Comparison of ENCODE assay signal across 11 mouse cellular contexts in the genomic region with DNA sequence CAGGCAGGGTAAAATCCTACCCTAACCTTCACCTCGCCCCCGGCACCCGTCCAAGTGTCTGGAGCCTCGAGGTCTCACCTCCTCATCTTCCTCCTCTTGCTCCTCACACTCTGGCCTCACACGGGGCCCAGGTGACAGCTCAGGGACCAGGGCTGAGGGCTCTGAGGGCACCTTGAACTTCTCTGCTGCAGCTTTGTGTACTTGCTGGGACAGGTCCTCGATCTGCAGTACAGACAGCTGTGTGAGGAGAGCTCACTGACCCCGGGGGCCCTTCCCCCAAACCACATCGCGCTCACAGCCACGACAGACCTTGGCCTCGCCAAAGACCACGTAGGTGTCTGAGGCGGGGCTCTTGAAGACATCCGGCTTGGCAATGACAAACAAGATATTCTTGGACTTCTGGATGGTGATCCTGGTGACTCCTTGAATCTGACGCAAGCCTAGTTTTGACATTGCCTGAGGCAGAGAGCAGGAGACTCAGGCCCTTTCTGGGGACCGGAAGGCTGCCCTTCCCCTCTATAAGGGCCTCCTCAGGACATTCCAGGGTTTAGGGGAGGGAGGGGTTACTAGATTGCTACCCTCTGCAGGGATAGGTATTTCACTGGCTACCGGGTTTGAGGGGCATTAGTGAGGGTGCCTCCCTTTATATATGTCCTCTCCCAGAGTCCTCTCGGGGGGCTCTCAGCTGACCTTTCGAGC. TPM values are rescaled to one million over a fixed set of nuclear protein-coding genes. Genes with fewer than 3 reads are reported as not detected.
DNase-seq lines count a peak whose midpoint lies in the region; ATAC-seq and TF ChIP-seq lines count a peak whose summit lies in the region.
"Had no signal": no experiment of that assay in that cellular context is flagged by ENCODE, and none has a peak within 500 bp of the region (broad histone marks: within the 10 kb centered on the region; RNA-seq: fewer than 3 reads in every experiment).

No protein-coding gene starts in this region.

- no peak overlapping the region for H3K27ac ChIP-seq in heart, embryonic 13.5 days (replicated peaks)
- peak overlapping the region; percentile 40; the same call in 1 of the 2 replicates for H3K27ac ChIP-seq in cortical plate, adult 2 months (ENCODE audit: insufficient read depth, low read length)
- H3K27ac ChIP-seq in forebrain, embryonic 16.5 days (ENCODE audit: low read length): no peak overlapping the region
- peak overlapping the region; percentile 76 for H3K27ac ChIP-seq in midbrain, embryonic 10.5 days (replicated peaks)
- no peak overlapping the region for H3K27ac ChIP-seq in kidney, adult 2 months (ENCODE audit: insufficient read depth, low read depth, low read length)

- TF ChIP-seq POLR2A in cortical plate, adult 2 months (IDR thresholded peaks at IDR 0.05; ENCODE audit: extremely low read depth, insufficient read depth, low read length): peak; percentile 20; the same call in 1 of the 2 replicates
- no peak for TF ChIP-seq POLR2A in kidney, adult 2 months (IDR thresholded peaks at IDR 0.05; ENCODE audit: low read depth, low read length)

- ATAC-seq in heart, embryonic 13.5 days (ENCODE audit: extremely low read depth, insufficient number of reproducible peaks, low FRiP score, low TSS enrichment): no peak
- ATAC-seq in forebrain, embryonic 16.5 days: no peak

- H3K9ac ChIP-seq in heart, embryonic 13.5 days: peak overlapping the region; percentile 30; the same call in 1 of the 2 replicates
- peak overlapping the region; percentile 58 for H3K9ac ChIP-seq in forebrain, embryonic 16.5 days (replicated peaks; ENCODE audit: low read depth, low read length)

- peaks cover 49% of the 10 kb centered on the region for H3K27me3 ChIP-seq in heart, embryonic 13.5 days (replicated peaks)
- H3K27me3 ChIP-seq in forebrain, embryonic 16.5 days (replicated peaks; ENCODE audit: control insufficient read depth, insufficient read depth, low read length): no peaks in the 10 kb centered on the region
- H3K27me3 ChIP-seq in midbrain, embryonic 10.5 days (ENCODE audit: low read depth, poor library complexity, severe bottlenecking): peaks cover 4% of the 10 kb centered on the region
- no peaks in the 10 kb centered on the region for H3K27me3 ChIP-seq in kidney, adult 2 months (replicated peaks; ENCODE audit: control insufficient read depth, insufficient read depth, low read length)

- WGBS in heart, embryonic 13.5 days: 49% methylated on average over 19 of the region's 19 CpGs
- 61% methylated on average over 19 of the region's 19 CpGs for WGBS in forebrain, embryonic 16.5 days
- WGBS in midbrain, embryonic 10.5 days: 55% methylated on average over 19 of the region's 19 CpGs
- 68% methylated on average over 19 of the region's 19 CpGs for WGBS in kidney, adult 2 months

- H3K9me3 ChIP-seq in heart, embryonic 13.5 days: no peaks in the 10 kb centered on the region
- H3K9me3 ChIP-seq in forebrain, embryonic 16.5 days (ENCODE audit: control insufficient read depth, low read length): no peaks in the 10 kb centered on the region
- H3K9me3 ChIP-seq in midbrain, embryonic 10.5 days (replicated peaks): no peaks in the 10 kb centered on the region

- no peak for TF ChIP-seq CTCF in cortical plate, adult 2 months (IDR thresholded peaks at IDR 0.05; ENCODE audit: extremely low read depth, insufficient read depth, low read length)
- no peak for TF ChIP-seq CTCF in kidney, adult 2 months (conservative IDR thresholded peaks at IDR 0.05; ENCODE audit: insufficient read depth, insufficient read length, low read depth, low read length)

- no peak overlapping the region for H3K4me2 ChIP-seq in heart, embryonic 13.5 days
- peak overlapping the region; percentile 58 for H3K4me2 ChIP-seq in forebrain, embryonic 16.5 days (ENCODE audit: low read length)

- H3K4me3 ChIP-seq in heart, embryonic 13.5 days: no peak overlapping the region
- H3K4me3 ChIP-seq in cortical plate, adult 2 months (ENCODE audit: insufficient read depth, low read length): 0 out of 2 replicates have a peak overlapping the region, but pooled peaks have one; percentile 13
- H3K4me3 ChIP-seq in forebrain, embryonic 16.5 days (replicated peaks; ENCODE audit: low read length): peak overlapping the region; percentile 30
- H3K4me3 ChIP-seq in midbrain, embryonic 10.5 days: peak overlapping the region; percentile 41
- no peak overlapping the region for H3K4me3 ChIP-seq in kidney, adult 2 months (ENCODE audit: insufficient read depth, low read depth, low read length)

- peaks cover 55% of the 10 kb centered on the region for H3K4me1 ChIP-seq in heart, embryonic 13.5 days
- H3K4me1 ChIP-seq in cortical plate, adult 2 months (ENCODE audit: control insufficient read depth, insufficient read depth, low read length): no peaks in the 10 kb centered on the region
- H3K4me1 ChIP-seq in forebrain, embryonic 16.5 days (replicated peaks; ENCODE audit: control insufficient read depth, insufficient read depth, low read length): peaks cover 35% of the 10 kb centered on the region
- peaks cover 53% of the 10 kb centered on the region for H3K4me1 ChIP-seq in midbrain, embryonic 10.5 days
- H3K4me1 ChIP-seq in kidney, adult 2 months (ENCODE audit: control insufficient read depth, insufficient read depth, low read length): no peaks in the 10 kb centered on the region

- DNase-seq in heart, adult 18-20 months: no peak
- no peak for DNase-seq in midbrain, embryonic 10.5 days (ENCODE audit: low spot score)
- no peak for DNase-seq in spleen, adult 12 weeks (ENCODE audit: low spot score)
- DNase-seq in adrenal gland, postnatal 14 days: no peak
- DNase-seq in kidney, adult 2 months: no peak
- DNase-seq: kidney, adult 18-20 months had no signal

- peaks cover 57% of the 10 kb centered on the region for H3K36me3 ChIP-seq in heart, embryonic 13.5 days
- H3K36me3 ChIP-seq in forebrain, embryonic 16.5 days (ENCODE audit: control insufficient read depth, insufficient read depth): peaks cover 15% of the 10 kb centered on the region
- peaks cover 71% of the 10 kb centered on the region for H3K36me3 ChIP-seq in midbrain, embryonic 10.5 days
- H3K36me3 ChIP-seq in kidney, adult 2 months (ENCODE audit: control insufficient read depth, insufficient read depth, low read length): no peaks in the 10 kb centered on the region

RNA-seq across cellular contexts. Expression of a gene that starts 7.5 kb away (rescaled TPM):
- polyA plus RNA-seq in heart, embryonic 13.5 days (2015; fragmentation: Nextera tagmentation; extraction: Ambion mirVana): 0.86 and 0.88 TPM in 2 replicates
- total RNA-seq in heart, adult 18-20 months (2021): 1 to 10 TPM in 1 of 2 experiments, under 1 TPM in 1; 0.62 to 1.2 TPM
- 52.3 and 54.1 TPM in 2 replicates for polyA plus RNA-seq in cortical plate, adult 2 months (2012; rRNA removed)
- 62.5 and 71.1 TPM in 2 replicates for polyA plus RNA-seq in forebrain, embryonic 16.5 days (2015; fragmentation: Nextera tagmentation; extraction: Ambion mirVana)
- 17.2 and 39.7 TPM in 2 replicates for polyA plus RNA-seq in midbrain, embryonic 10.5 days (2016; fragmentation: Nextera tagmentation; extraction: Ambion mirVana)
- 2.9 and 4.4 TPM in 2 replicates for total RNA-seq in adrenal gland, postnatal 14 days (2021)
- 2.2 and 2.7 TPM in 2 replicates for polyA plus RNA-seq in kidney, adult 2 months (2012; rRNA removed)

RNA-seq across cellular contexts. Expression of a gene that starts 27.5 kb away (rescaled TPM):
- polyA plus RNA-seq in heart, embryonic 13.5 days (2015; fragmentation: Nextera tagmentation; extraction: Ambion mirVana): 42.9 and 43.0 TPM in 2 replicates
- total RNA-seq in heart, adult 18-20 months (2021): 100 to 1,000 TPM; 103 to 107 TPM
- polyA plus RNA-seq in cortical plate, adult 2 months (2012; rRNA removed): 57.5 and 60.2 TPM in 2 replicates
- polyA plus RNA-seq in forebrain, embryonic 16.5 days (2015; fragmentation: Nextera tagmentation; extraction: Ambion mirVana): 28.2 and 32.2 TPM in 2 replicates
- polyA plus RNA-seq in midbrain, embryonic 10.5 days (2016; fragmentation: Nextera tagmentation; extraction: Ambion mirVana): 61.7 and 70.5 TPM in 2 replicates
- total RNA-seq in adrenal gland, postnatal 14 days (2021): 85.1 and 90.4 TPM in 2 replicates
- polyA plus RNA-seq in kidney, adult 2 months (2012; rRNA removed): 73.9 and 85.3 TPM in 2 replicates

RNA-seq across cellular contexts. Expression of a gene that starts 40.1 kb away (rescaled TPM):
- not detected in 2 replicates for polyA plus RNA-seq in heart, embryonic 13.5 days (2015; fragmentation: Nextera tagmentation; extraction: Ambion mirVana)
- total RNA-seq in heart, adult 18-20 months (2021): not detected
- not detected in 2 replicates for polyA plus RNA-seq in cortical plate, adult 2 months (2012; rRNA removed)
- not detected in 2 replicates for polyA plus RNA-seq in forebrain, embryonic 16.5 days (2015; fragmentation: Nextera tagmentation; extraction: Ambion mirVana)
- not detected in 2 replicates for polyA plus RNA-seq in midbrain, embryonic 10.5 days (2016; fragmentation: Nextera tagmentation; extraction: Ambion mirVana)
- not detected in 2 replicates for total RNA-seq in adrenal gland, postnatal 14 days (2021)
- not detected in 2 replicates for polyA plus RNA-seq in kidney, adult 2 months (2012; rRNA removed)
- total RNA-seq: ES-E14 had no signal
- polyA plus RNA-seq: limb, embryonic 14.5 days had no signal

RNA-seq across cellular contexts. Expression of a gene that starts 51.7 kb away (rescaled TPM):
- 54.3 and 59.7 TPM in 2 replicates for polyA plus RNA-seq in heart, embryonic 13.5 days (2015; fragmentation: Nextera tagmentation; extraction: Ambion mirVana)
- total RNA-seq in heart, adult 18-20 months (2021): 10 to 100 TPM; 24.7 to 26.0 TPM
- polyA plus RNA-seq in cortical plate, adult 2 months (2012; rRNA removed): 92.0 and 106 TPM in 2 replicates
- polyA plus RNA-seq in forebrain, embryonic 16.5 days (2015; fragmentation: Nextera tagmentation; extraction: Ambion mirVana): 101 and 107 TPM in 2 replicates
- polyA plus RNA-seq in midbrain, embryonic 10.5 days (2016; fragmentation: Nextera tagmentation; extraction: Ambion mirVana): 106 and 108 TPM in 2 replicates
- 37.6 and 47.5 TPM in 2 replicates for total RNA-seq in adrenal gland, postnatal 14 days (2021)
- polyA plus RNA-seq in kidney, adult 2 months (2012; rRNA removed): 56.1 and 60.8 TPM in 2 replicates

RNA-seq across cellular contexts. Expression of a gene that starts 60.0 kb away (rescaled TPM):
- polyA plus RNA-seq in heart, embryonic 13.5 days (2015; fragmentation: Nextera tagmentation; extraction: Ambion mirVana): 2.2 and 3.5 TPM in 2 replicates
- total RNA-seq in heart, adult 18-20 months (2021): 1 to 10 TPM; 7.6 to 7.9 TPM
- 36.6 and 40.6 TPM in 2 replicates for polyA plus RNA-seq in cortical plate, adult 2 months (2012; rRNA removed)
- polyA plus RNA-seq in forebrain, embryonic 16.5 days (2015; fragmentation: Nextera tagmentation; extraction: Ambion mirVana): 7.9 and 8.1 TPM in 2 replicates
- 5.6 and 7.1 TPM in 2 replicates for polyA plus RNA-seq in midbrain, embryonic 10.5 days (2016; fragmentation: Nextera tagmentation; extraction: Ambion mirVana)
- total RNA-seq in adrenal gland, postnatal 14 days (2021): 11.0 and 11.5 TPM in 2 replicates
- 40.1 and 41.0 TPM in 2 replicates for polyA plus RNA-seq in kidney, adult 2 months (2012; rRNA removed)

Comparison
In these comparisons a context has a peak if more than half of its experiments do, and no peak if none do; other contexts are left out.
1. H3K27ac ChIP-seq: peak in cortical plate, adult 2 months (single experiment) and midbrain, embryonic 10.5 days (single experiment); none in heart, embryonic 13.5 days (single experiment), forebrain, embryonic 16.5 days (single experiment) and kidney, adult 2 months (single experiment).
2. H3K4me3 ChIP-seq: peak in cortical plate, adult 2 months (single experiment), forebrain, embryonic 16.5 days (single experiment) and midbrain, embryonic 10.5 days (single experiment); none in heart, embryonic 13.5 days (single experiment) and kidney, adult 2 months (single experiment).